Mouse (Mus musculus) stomach, embryonic 15.5 days (tissue): ENCODE results near the gene Dact1. TPM values are rescaled to one million over a fixed set of nuclear protein-coding genes. Genes with fewer than 3 reads are reported as not detected.

Experiments
- ATAC-seq: fragments of 200-750 bp; cut with Nextera tagmentation; 2 replicates; pipeline ENCODE4 v1.8.0; 2017; ENCODE audit warnings: low read depth, moderate number of reproducible peaks, moderate TSS enrichment; ENCODE audit not compliant: insufficient read depth, low FRiP score
- H3K27ac ChIP-seq: fragments of 300-500 bp; sonication (generic); 2 replicates; pipeline ENCODE4 v1.5.1; 2015; ENCODE audit warnings: mild to moderate bottlenecking, inconsistent platforms
- H3K27me3 ChIP-seq: fragments of 300-500 bp; sonication (generic); replicated peaks from 2 replicates; pipeline ENCODE4 v1.6.1; 2015; ENCODE audit warnings: inconsistent platforms
- H3K36me3 ChIP-seq: fragments of 300-500 bp; sonication (generic); 2 replicates; pipeline ENCODE4 v1.6.1; 2015; ENCODE audit warnings: inconsistent platforms
- H3K4me1 ChIP-seq: fragments of 300-500 bp; sonication (generic); 2 replicates; pipeline ENCODE4 v1.6.1; 2015; ENCODE audit warnings: inconsistent platforms
- H3K4me2 ChIP-seq: fragments of 300-500 bp; sonication (generic); 2 replicates; pipeline ENCODE4 v1.6.1; 2015; ENCODE audit warnings: mild to moderate bottlenecking, inconsistent platforms
- H3K4me3 ChIP-seq: fragments of 300-500 bp; sonication (generic); replicated peaks from 2 replicates; pipeline ENCODE4 v1.5.1; 2015; ENCODE audit warnings: inconsistent platforms
- H3K9ac ChIP-seq: fragments of 300-500 bp; sonication (generic); 2 replicates; pipeline ENCODE4 v1.6.1; 2015; ENCODE audit warnings: inconsistent platforms
- H3K9me3 ChIP-seq: fragments of 300-500 bp; sonication (generic); 2 replicates; pipeline ENCODE4 v1.6.1; 2016; ENCODE audit warnings: inconsistent platforms
- WGBS: fragments of 180-500 bp; shearing (Covaris S2); methylation state at CpG from one replicate; pipeline ENCODE4 v1.1.7; 2015; 5-methylcytosine and 5-hydroxymethylcytosine counted together
- polyA plus RNA-seq: library from polyadenylated mRNA; unstranded; fragments of >200 nt; fragmentation: Nextera tagmentation; extraction: Ambion mirVana; gene quantifications from 2 replicates; pipeline ENCODE4 v1.2.1, GENCODE M21; 2015

Gene Dact1
- polyA plus RNA-seq, 1 experiment from 2014 or later = 17.1 TPM

- peak overlapping the region; percentile 21; the same call in 1 of the 2 replicates for H3K4me2 ChIP-seq
- no peak overlapping the region for H3K27ac ChIP-seq
- 41% methylated on average over 13 of the region's 13 CpGs for WGBS
- no peak overlapping the region for H3K4me3 ChIP-seq
- H3K9me3 ChIP-seq = no peaks in the 10 kb centered on the region
- H3K9ac ChIP-seq = no peak overlapping the region
- no peaks in the 10 kb centered on the region for H3K27me3 ChIP-seq
- H3K4me1 ChIP-seq = peaks cover 5% of the 10 kb centered on the region; the same call in 1 of the 2 replicates
- H3K36me3 ChIP-seq = no peaks in the 10 kb centered on the region
- ATAC-seq = no peak
Observed at GRCm38 (mm10) chr12:71342397-71342796, 32.7 kb downstream of the Dact1 start.

GRCm38 (mm10) chr12:71345471-71345870 is 35.8 kb downstream of the Dact1 start:
- WGBS = 49% methylated on average over 7 of the region's 7 CpGs
- Histone ChIP-seq H3K27ac (peak overlapping the region; percentile 65), H3K4me2 (no peak overlapping the region), H3K4me3 (no peak overlapping the region), H3K9me3 (no peaks in the 10 kb centered on the region), H3K27me3 (no peaks in the 10 kb centered on the region), H3K9ac (no peak overlapping the region), H3K36me3 (no peaks in the 10 kb centered on the region), H3K4me1 (peaks cover 5% of the 10 kb centered on the region; the same call in 1 of the 2 replicates)
- ATAC-seq = no peak

- Histone ChIP-seq H3K4me1 (peaks cover 5% of the 10 kb centered on the region; the same call in 1 of the 2 replicates), H3K4me3 (no peak overlapping the region), H3K27ac (peak overlapping the region; percentile 65; the same call in 1 of the 2 replicates), H3K4me2 (peak overlapping the region; percentile 27; the same call in 1 of the 2 replicates), H3K9me3 (no peaks in the 10 kb centered on the region), H3K9ac (no peak overlapping the region), H3K27me3 (no peaks in the 10 kb centered on the region), H3K36me3 (no peaks in the 10 kb centered on the region)
- WGBS = 24% methylated on average over 5 of the region's 5 CpGs
- ATAC-seq = no peak
Observed at GRCm38 (mm10) chr12:71346071-71346470, 36.4 kb downstream of the Dact1 start.

- no peak for ATAC-seq
Observed at GRCm38 (mm10) chr12:71348401-71348896, 38.8 kb downstream of the Dact1 start.

GRCm38 (mm10) chr12:71350077-71350476 is 40.4 kb downstream of the Dact1 start:
- WGBS = 77% methylated on average over 2 of the region's 2 CpGs
- Histone ChIP-seq H3K9me3 (no peaks in the 10 kb centered on the region), H3K9ac (no peak overlapping the region), H3K27ac (no peak overlapping the region), H3K36me3 (no peaks in the 10 kb centered on the region), H3K4me3 (no peak overlapping the region), H3K4me2 (no peak overlapping the region), H3K27me3 (no peaks in the 10 kb centered on the region), H3K4me1 (peaks cover 5% of the 10 kb centered on the region; the same call in 1 of the 2 replicates)
- no peak for ATAC-seq

More at GRCm38 (mm10) chr12:71348401-71348896, 38.8 kb downstream of the Dact1 start:
- Histone ChIP-seq H3K27me3 (no peaks in the 10 kb centered on the region), H3K9ac (no peak overlapping the region), H3K27ac (no peak overlapping the region), H3K4me1 (peaks cover 5% of the 10 kb centered on the region; the same call in 1 of the 2 replicates), H3K4me3 (no peak overlapping the region), H3K36me3 (no peaks in the 10 kb centered on the region), H3K9me3 (no peaks in the 10 kb centered on the region), H3K4me2 (no peak overlapping the region)
- WGBS = 66% methylated on average over 8 of the region's 8 CpGs

- 65% methylated on average over 10 of the region's 10 CpGs for WGBS
- no peak for ATAC-seq
- H3K36me3 ChIP-seq = no peaks in the 10 kb centered on the region
Observed at GRCm38 (mm10) chr12:71354656-71355055, 45.0 kb downstream of the Dact1 start.

GRCm38 (mm10) chr12:71355092-71355491 is 45.4 kb downstream of the Dact1 start:
- no peak overlapping the region for H3K4me3 ChIP-seq
- no peaks in the 10 kb centered on the region for H3K4me1 ChIP-seq
- H3K9ac ChIP-seq = no peak overlapping the region
- ATAC-seq = no peak; the same call in 1 of the 2 replicates
- no peak overlapping the region for H3K4me2 ChIP-seq
- H3K27ac ChIP-seq = no peak overlapping the region
- H3K9me3 ChIP-seq = no peaks in the 10 kb centered on the region
- H3K27me3 ChIP-seq = no peaks in the 10 kb centered on the region
- H3K36me3 ChIP-seq = no peaks in the 10 kb centered on the region
- 54% methylated on average over 3 of the region's 3 CpGs for WGBS

More at GRCm38 (mm10) chr12:71354656-71355055, 45.0 kb downstream of the Dact1 start:
- Histone ChIP-seq H3K27me3 (no peaks in the 10 kb centered on the region), H3K4me1 (no peaks in the 10 kb centered on the region), H3K9me3 (no peaks in the 10 kb centered on the region), H3K9ac (no peak overlapping the region), H3K4me2 (no peak overlapping the region), H3K4me3 (no peak overlapping the region), H3K27ac (no peak overlapping the region)

GRCm38 (mm10) chr12:71361616-71362015 is 51.9 kb downstream of the Dact1 start:
- Histone ChIP-seq H3K4me1 (no peaks in the 10 kb centered on the region), H3K4me2 (no peak overlapping the region), H3K27ac (no peak overlapping the region), H3K4me3 (no peak overlapping the region), H3K9me3 (no peaks in the 10 kb centered on the region), H3K27me3 (no peaks in the 10 kb centered on the region), H3K36me3 (no peaks in the 10 kb centered on the region), H3K9ac (no peak overlapping the region)
- WGBS = 87% methylated on average over 7 of the region's 7 CpGs
- ATAC-seq = no peak

- Histone ChIP-seq H3K9me3 (no peaks in the 10 kb centered on the region), H3K4me2 (no peak overlapping the region), H3K4me1 (no peaks in the 10 kb centered on the region), H3K4me3 (no peak overlapping the region), H3K9ac (no peak overlapping the region), H3K27ac (no peak overlapping the region), H3K36me3 (no peaks in the 10 kb centered on the region), H3K27me3 (no peaks in the 10 kb centered on the region)
- 89% methylated on average over 8 of the region's 8 CpGs for WGBS
- no peak for ATAC-seq
Observed at GRCm38 (mm10) chr12:71362425-71362824, 52.7 kb downstream of the Dact1 start.

GRCm38 (mm10) chr12:71364106-71364505 is 54.4 kb downstream of the Dact1 start:
- 71% methylated on average over 7 of the region's 7 CpGs for WGBS
- Histone ChIP-seq H3K9ac (no peak overlapping the region), H3K4me2 (no peak overlapping the region), H3K27me3 (no peaks in the 10 kb centered on the region), H3K36me3 (no peaks in the 10 kb centered on the region), H3K4me1 (no peaks in the 10 kb centered on the region), H3K9me3 (no peaks in the 10 kb centered on the region), H3K4me3 (no peak overlapping the region), H3K27ac (no peak overlapping the region)
- no peak for ATAC-seq

GRCm38 (mm10) chr12:71364531-71364930 is 54.8 kb downstream of the Dact1 start:
- H3K27ac ChIP-seq = no peak overlapping the region
- no peak overlapping the region for H3K4me3 ChIP-seq
- no peak overlapping the region for H3K9ac ChIP-seq
- no peaks in the 10 kb centered on the region for H3K36me3 ChIP-seq
- H3K4me2 ChIP-seq = no peak overlapping the region
- H3K4me1 ChIP-seq = no peaks in the 10 kb centered on the region
- H3K9me3 ChIP-seq = no peaks in the 10 kb centered on the region
- no peak for ATAC-seq
- WGBS = 88% methylated on average over 3 of the region's 3 CpGs
- no peaks in the 10 kb centered on the region for H3K27me3 ChIP-seq

GRCm38 (mm10) chr12:71365208-71365607 is 55.5 kb downstream of the Dact1 start:
- Histone ChIP-seq H3K36me3 (no peaks in the 10 kb centered on the region), H3K9me3 (no peaks in the 10 kb centered on the region), H3K27me3 (no peaks in the 10 kb centered on the region), H3K27ac (no peak overlapping the region), H3K9ac (no peak overlapping the region), H3K4me3 (no peak overlapping the region), H3K4me1 (no peaks in the 10 kb centered on the region), H3K4me2 (no peak overlapping the region)
- no peak for ATAC-seq
- 50% methylated on average over 7 of the region's 7 CpGs for WGBS

GRCm38 (mm10) chr12:71366175-71366574 is 56.5 kb downstream of the Dact1 start:
- Histone ChIP-seq H3K4me1 (no peaks in the 10 kb centered on the region), H3K36me3 (no peaks in the 10 kb centered on the region), H3K9ac (no peak overlapping the region), H3K27me3 (no peaks in the 10 kb centered on the region), H3K4me3 (no peak overlapping the region), H3K27ac (no peak overlapping the region), H3K9me3 (no peaks in the 10 kb centered on the region), H3K4me2 (no peak overlapping the region)
- no peak for ATAC-seq
- WGBS = 68% methylated on average over 6 of the region's 6 CpGs
